Mouse (Mus musculus) forebrain, embryonic 13.5 days (tissue): Measurements from ENCODE around the gene Alox5ap. TPM values are rescaled to one million over a fixed set of nuclear protein-coding genes. Genes with fewer than 3 reads are reported as not detected.

Source experiments
- ATAC-seq: fragments of 200-750 bp; cut with Nextera tagmentation; 2 replicates; pipeline ENCODE4 v1.8.0; 2017
- H3K27ac ChIP-seq: fragments of 300-500 bp; sonication (generic); 2 replicates; pipeline ENCODE4 v1.5.1; 2015; ENCODE audit warnings: inconsistent platforms, mild to moderate bottlenecking, moderate library complexity
- H3K27me3 ChIP-seq: fragments of 300-500 bp; sonication (generic); 2 replicates; pipeline ENCODE4 v1.6.1; 2015; ENCODE audit warnings: mild to moderate bottlenecking, inconsistent platforms
- H3K36me3 ChIP-seq: fragments of 300-500 bp; sonication (generic); 2 replicates; pipeline ENCODE4 v1.6.1; 2015; ENCODE audit warnings: mild to moderate bottlenecking, inconsistent platforms; ENCODE audit not compliant: poor library complexity, severe bottlenecking
- H3K4me1 ChIP-seq: fragments of 300-500 bp; sonication (generic); 2 replicates; pipeline ENCODE4 v1.6.1; 2015; ENCODE audit warnings: inconsistent platforms
- H3K4me2 ChIP-seq: fragments of 300-500 bp; sonication (generic); 2 replicates; pipeline ENCODE4 v1.6.1; 2015; ENCODE audit warnings: inconsistent platforms, mild to moderate bottlenecking, moderate library complexity
- H3K4me3 ChIP-seq: fragments of 300-500 bp; sonication (generic); 2 replicates; pipeline ENCODE4 v1.5.1; 2015; ENCODE audit warnings: mild to moderate bottlenecking, inconsistent platforms
- H3K9ac ChIP-seq: fragments of 300-500 bp; sonication (generic); 2 replicates; pipeline ENCODE4 v1.6.1; 2015; ENCODE audit warnings: mild to moderate bottlenecking, inconsistent platforms
- H3K9me3 ChIP-seq: fragments of 300-500 bp; sonication (generic); replicated peaks from 2 replicates; pipeline ENCODE4 v1.6.1; 2016; ENCODE audit warnings: inconsistent platforms
- WGBS: fragments of 180-500 bp; shearing (Covaris S2); methylation state at CpG from one replicate; pipeline ENCODE4 v1.1.7; 2015; 5-methylcytosine and 5-hydroxymethylcytosine counted together
- polyA plus RNA-seq: library from polyadenylated mRNA; unstranded; fragments of >200 nt; fragmentation: Nextera tagmentation; extraction: Ambion mirVana; gene quantifications from 2 replicates; pipeline ENCODE4 v1.2.1, GENCODE M21; 2015

Gene Alox5ap
- polyA plus RNA-seq, 1 experiment from 2014 or later, result 7.5 TPM

GRCm38 (mm10) chr5:149287148-149288038 is 22.8 kb downstream of the Alox5ap start:
- H3K27ac ChIP-seq, result no peak overlapping the region; the same call in 1 of the 2 replicates
- H3K27me3 ChIP-seq, result peaks cover 5% of the 10 kb centered on the region; the same call in 1 of the 2 replicates
- H3K4me1 ChIP-seq, result 0 out of 2 replicates have a peak, but pooled peaks cover 7% of the 10 kb centered on the region
- peak overlapping the region; percentile 58 for H3K4me2 ChIP-seq
- peak overlapping the region; percentile 45 for H3K9ac ChIP-seq
- no peaks in the 10 kb centered on the region for H3K36me3 ChIP-seq
- H3K4me3 ChIP-seq, result peak overlapping the region; percentile 37
- 25% methylated on average over 41 of the region's 41 CpGs for WGBS
- peak; percentile 65 for ATAC-seq
- 0 out of 2 replicates have a peak, but pooled peaks cover 3% of the 10 kb centered on the region for H3K9me3 ChIP-seq

GRCm38 (mm10) chr5:149291266-149291665 is 26.7 kb downstream of the Alox5ap start:
- Histone ChIP-seq H3K4me3 (no peak overlapping the region), H3K27ac (no peak overlapping the region), H3K27me3 (peaks cover 4% of the 10 kb centered on the region; the same call in 1 of the 2 replicates), H3K4me1 (0 out of 2 replicates have a peak, but pooled peaks cover 7% of the 10 kb centered on the region), H3K36me3 (no peaks in the 10 kb centered on the region), H3K9ac (no peak overlapping the region), H3K9me3 (no peaks in the 10 kb centered on the region), H3K4me2 (no peak overlapping the region)
- WGBS, result 90% methylated on average over 5 of the region's 5 CpGs
- no peak for ATAC-seq

GRCm38 (mm10) chr5:149293071-149293470 is 28.5 kb downstream of the Alox5ap start:
- Histone ChIP-seq H3K4me1 (no peaks in the 10 kb centered on the region), H3K9me3 (peaks cover 3% of the 10 kb centered on the region; the same call in 1 of the 2 replicates), H3K27ac (no peak overlapping the region), H3K4me2 (no peak overlapping the region), H3K27me3 (no peaks in the 10 kb centered on the region), H3K4me3 (no peak overlapping the region), H3K9ac (no peak overlapping the region), H3K36me3 (no peaks in the 10 kb centered on the region)
- WGBS, result 77% methylated on average over 4 of the region's 4 CpGs
- ATAC-seq, result peak; percentile 50; the same call in 1 of the 2 replicates

GRCm38 (mm10) chr5:149296808-149297207 is 32.2 kb downstream of the Alox5ap start:
- Histone ChIP-seq H3K36me3 (no peaks in the 10 kb centered on the region), H3K9me3 (peaks cover 3% of the 10 kb centered on the region; the same call in 1 of the 2 replicates), H3K4me2 (no peak overlapping the region), H3K4me1 (no peaks in the 10 kb centered on the region), H3K4me3 (no peak overlapping the region), H3K9ac (no peak overlapping the region), H3K27ac (no peak overlapping the region), H3K27me3 (no peaks in the 10 kb centered on the region)
- ATAC-seq, result no peak
- WGBS, result 92% methylated on average over 6 of the region's 6 CpGs

- Histone ChIP-seq H3K4me1 (no peaks in the 10 kb centered on the region), H3K9ac (no peak overlapping the region), H3K27me3 (no peaks in the 10 kb centered on the region), H3K27ac (no peak overlapping the region), H3K36me3 (no peaks in the 10 kb centered on the region), H3K9me3 (peaks cover 3% of the 10 kb centered on the region; the same call in 1 of the 2 replicates), H3K4me3 (no peak overlapping the region), H3K4me2 (no peak overlapping the region)
- no peak for ATAC-seq
- 63% methylated on average over 2 of the region's 2 CpGs for WGBS
Observed at GRCm38 (mm10) chr5:149297464-149297863, 32.9 kb downstream of the Alox5ap start.

- Histone ChIP-seq H3K4me2 (no peak overlapping the region), H3K9ac (no peak overlapping the region), H3K36me3 (no peaks in the 10 kb centered on the region), H3K4me3 (no peak overlapping the region), H3K9me3 (peaks cover 3% of the 10 kb centered on the region; the same call in 1 of the 2 replicates), H3K27ac (no peak overlapping the region), H3K27me3 (no peaks in the 10 kb centered on the region), H3K4me1 (no peaks in the 10 kb centered on the region)
- ATAC-seq, result no peak
- 68% methylated on average over 4 of the region's 4 CpGs for WGBS
Observed at GRCm38 (mm10) chr5:149298234-149298633, 33.7 kb downstream of the Alox5ap start.

- H3K27me3 ChIP-seq, result no peaks in the 10 kb centered on the region
- no peak overlapping the region for H3K4me3 ChIP-seq
- H3K27ac ChIP-seq, result no peak overlapping the region
- H3K9me3 ChIP-seq, result 0 out of 2 replicates have a peak, but pooled peaks cover 3% of the 10 kb centered on the region
- H3K4me1 ChIP-seq, result peaks cover 12% of the 10 kb centered on the region
- no peak for ATAC-seq
- no peak overlapping the region for H3K4me2 ChIP-seq
- H3K9ac ChIP-seq, result no peak overlapping the region
- no peaks in the 10 kb centered on the region for H3K36me3 ChIP-seq
- WGBS, result 69% methylated on average over 23 of the region's 23 CpGs
Observed at GRCm38 (mm10) chr5:149312884-149313652, 48.5 kb downstream of the Alox5ap start.

GRCm38 (mm10) chr5:149314514-149315081 is 50.0 kb downstream of the Alox5ap start:
- WGBS, result 90% methylated on average over 12 of the region's 12 CpGs
- Histone ChIP-seq H3K4me2 (no peak overlapping the region), H3K36me3 (no peaks in the 10 kb centered on the region), H3K27ac (no peak overlapping the region), H3K27me3 (no peaks in the 10 kb centered on the region), H3K9ac (no peak overlapping the region), H3K4me3 (no peak overlapping the region), H3K4me1 (peaks cover 16% of the 10 kb centered on the region), H3K9me3 (0 out of 2 replicates have a peak, but pooled peaks cover 3% of the 10 kb centered on the region)
- no peak for ATAC-seq

GRCm38 (mm10) chr5:149316926-149317325 is 52.4 kb downstream of the Alox5ap start:
- Histone ChIP-seq H3K4me2 (no peak overlapping the region), H3K9ac (no peak overlapping the region), H3K9me3 (0 out of 2 replicates have a peak, but pooled peaks cover 3% of the 10 kb centered on the region), H3K27ac (no peak overlapping the region; the same call in 1 of the 2 replicates), H3K27me3 (no peaks in the 10 kb centered on the region), H3K4me1 (peaks cover 37% of the 10 kb centered on the region), H3K36me3 (no peaks in the 10 kb centered on the region), H3K4me3 (no peak overlapping the region)
- ATAC-seq, result peak; percentile 56; the same call in 1 of the 2 replicates
- WGBS, result 12% methylated on average over 4 of the region's 4 CpGs

- Histone ChIP-seq H3K27me3 (no peaks in the 10 kb centered on the region), H3K4me1 (peaks cover 49% of the 10 kb centered on the region), H3K36me3 (no peaks in the 10 kb centered on the region), H3K4me2 (peak overlapping the region; percentile 54), H3K4me3 (peak overlapping the region; percentile 15; the same call in 1 of the 2 replicates), H3K27ac (peak overlapping the region; percentile 93), H3K9ac (no peak overlapping the region), H3K9me3 (0 out of 2 replicates have a peak, but pooled peaks cover 3% of the 10 kb centered on the region)
- 34% methylated on average over 9 of the region's 9 CpGs for WGBS
- ATAC-seq, result no peak
Observed at GRCm38 (mm10) chr5:149319874-149320323, 55.3 kb downstream of the Alox5ap start.
